In genomic region chr1:30515846-30516245, GRCm38 (mm10) we compare ENCODE assay signal across 15 mouse cellular contexts.
"Had no signal": no experiment of that assay in that cellular context is flagged by ENCODE, and none has a peak within 500 bp of the region (broad histone marks: within the 10 kb centered on the region; RNA-seq: fewer than 3 reads in every experiment).

No protein-coding gene starts in this region.

- DNase-seq: cerebellum, adult 8-10 months; cerebellum, adult 9-11 months; cerebellum, postnatal 10 days; cerebellum, postnatal 14 days; cerebellum, postnatal 25 days; cerebellum, postnatal 36 days; embryo, embryonic 11 days; forebrain, postnatal 0 days; gastrocnemius, adult 2 months; gastrocnemius, postnatal 10 days; gastrocnemius, postnatal 14 days; gastrocnemius, postnatal 25 days; gastrocnemius, postnatal 36 days; heart, adult 18-20 months; heart, adult 2 months had no signal
